Mouse (Mus musculus): ENCODE measurements around the gene March7. TPM values are rescaled to one million over a fixed set of nuclear protein-coding genes. Genes with fewer than 3 reads are reported as not detected.

The March7 gene
- total and polyA plus RNA-seq, 3 experiments: 32.3 to 36.4 TPM; not detected in 1

- Histone ChIP-seq H3K27me3 (ENCODE audit: control insufficient read depth in 1 of 2, insufficient read depth in 2 of 2, low read length in 2 of 2) (no peaks in the 10 kb centered on the region), H3K36me3 (ENCODE audit: control insufficient read depth in 1 of 2, insufficient read depth in 2 of 2, low read length in 2 of 2) (peaks cover 17 to 44% of the 10 kb centered on the region in 2 experiments)
These were observed 24.8 kb downstream of the March7 start for GRCm38 (mm10) chr2:60234506-60234905.

GRCm38 (mm10) chr2:60252782-60253181 is 43.1 kb downstream of the March7 start:
- no peaks in the 10 kb centered on the region for H3K9me3 ChIP-seq (replicated peaks; ENCODE audit: insufficient read depth, low read length)
- no peak for TF ChIP-seq SMC3 (IDR thresholded peaks at IDR 0.05; ENCODE audit: low read depth, low read length)
- TF ChIP-seq NELFE (IDR thresholded peaks at IDR 0.05; ENCODE audit: low read depth, low read length): no peak
- no peak for TF ChIP-seq CTCF (IDR thresholded peaks at IDR 0.05 in 2 of 3, conservative IDR thresholded peaks at IDR 0.05 in 1 of 3; ENCODE audit: control insufficient read depth in 1 of 3, insufficient read depth in 1 of 3, low read depth in 2 of 3, low read length in 3 of 3, poor library complexity in 1 of 3, severe bottlenecking in 1 of 3)
- no peak for TF ChIP-seq MYB (IDR thresholded peaks at IDR 0.05; ENCODE audit: low read depth, low read length)
- no peak for TF ChIP-seq E2F4 (IDR thresholded peaks at IDR 0.05; ENCODE audit: borderline replicate concordance, low read depth, low read length)
- no peak for TF ChIP-seq POLR2A (IDR thresholded peaks at IDR 0.05; ENCODE audit: control insufficient read depth in 1 of 2, insufficient read depth in 1 of 2, low read depth in 1 of 2, low read length in 2 of 2, poor library complexity in 1 of 2)
- TF ChIP-seq ELF1 (IDR thresholded peaks at IDR 0.05; ENCODE audit: low read depth, low read length): no peak
- TF ChIP-seq POLR2AphosphoS2 (IDR thresholded peaks at IDR 0.05; ENCODE audit: low read length): no peak
- TF ChIP-seq RCOR1 (IDR thresholded peaks at IDR 0.05; ENCODE audit: low read depth, low read length): no peak

More at GRCm38 (mm10) chr2:60234506-60234905, 24.8 kb downstream of the March7 start:
- TF ChIP-seq TCF12 (IDR thresholded peaks at IDR 0.05; ENCODE audit: low read depth, low read length) (no peak), MYC (IDR thresholded peaks at IDR 0.05; ENCODE audit: low read depth, low read length) (no peak), NELFE (IDR thresholded peaks at IDR 0.05; ENCODE audit: low read depth, low read length) (no peak)
- Histone ChIP-seq H3K27ac (ENCODE audit: control insufficient read depth, low read depth, low read length) (no peak overlapping the region), H3K4me3 (ENCODE audit: control insufficient read depth in 1 of 2, insufficient read depth in 1 of 2, low read depth in 2 of 2, low read length in 2 of 2) (no peak overlapping the region), H3K9ac (ENCODE audit: control insufficient read depth, low read depth, low read length, poor library complexity, severe bottlenecking) (no peak overlapping the region), H3K79me2 (ENCODE audit: control insufficient read depth, insufficient read depth, low read length, poor library complexity) (peaks cover 6% of the 10 kb centered on the region), H3K9me3 (replicated peaks; ENCODE audit: insufficient read depth, low read length) (no peaks in the 10 kb centered on the region), H3K4me1 (ENCODE audit: control insufficient read depth in 1 of 2, insufficient read depth in 2 of 2, low read length in 2 of 2) (peaks cover 5 to 8% of the 10 kb centered on the region in 2 experiments)
- no peak for DNase-seq (ENCODE audit: low read depth, low spot score)

GRCm38 (mm10) chr2:60253506-60253905 is 43.8 kb downstream of the March7 start:
- Histone ChIP-seq H3K4me1 (ENCODE audit: control insufficient read depth in 1 of 2, insufficient read depth in 2 of 2, low read length in 2 of 2) (no peaks in the 10 kb centered on the region), H3K9me3 (replicated peaks; ENCODE audit: insufficient read depth, low read length) (no peaks in the 10 kb centered on the region), H3K36me3 (ENCODE audit: control insufficient read depth in 1 of 2, insufficient read depth in 2 of 2, low read length in 2 of 2) (peaks cover 0 to 6% of the 10 kb centered on the region in 2 experiments; a peak in 2 of 4 replicates), H3K4me3 (ENCODE audit: control insufficient read depth in 1 of 2, insufficient read depth in 1 of 2, low read depth in 2 of 2, low read length in 2 of 2) (no peak overlapping the region), H3K9ac (ENCODE audit: control insufficient read depth, low read depth, low read length, poor library complexity, severe bottlenecking) (no peak overlapping the region), H3K79me2 (ENCODE audit: control insufficient read depth, insufficient read depth, low read length, poor library complexity) (no peaks in the 10 kb centered on the region), H3K27me3 (ENCODE audit: control insufficient read depth in 1 of 2, insufficient read depth in 2 of 2, low read length in 2 of 2) (no peaks in the 10 kb centered on the region), H3K27ac (ENCODE audit: control insufficient read depth, low read depth, low read length) (no peak overlapping the region)
- DNase-seq (ENCODE audit: low read depth, low spot score): no peak
- TF ChIP-seq CTCF (IDR thresholded peaks at IDR 0.05 in 2 of 3, conservative IDR thresholded peaks at IDR 0.05 in 1 of 3; ENCODE audit: control insufficient read depth in 1 of 3, insufficient read depth in 1 of 3, low read depth in 2 of 3, low read length in 3 of 3, poor library complexity in 1 of 3, severe bottlenecking in 1 of 3) (no peak), MAFK (IDR thresholded peaks at IDR 0.05; ENCODE audit: borderline replicate concordance, low read depth, low read length) (no peak), JUND (IDR thresholded peaks at IDR 0.05; ENCODE audit: low read depth, low read length) (no peak), ZNF384 (IDR thresholded peaks at IDR 0.05; ENCODE audit: low read depth, low read length) (no peak), MYB (IDR thresholded peaks at IDR 0.05; ENCODE audit: low read depth, low read length) (no peak), NELFE (IDR thresholded peaks at IDR 0.05; ENCODE audit: low read depth, low read length) (no peak), ELF1 (IDR thresholded peaks at IDR 0.05; ENCODE audit: low read depth, low read length) (no peak), ZC3H11A (IDR thresholded peaks at IDR 0.05; ENCODE audit: low read depth, low read length) (no peak), SIN3A (IDR thresholded peaks at IDR 0.05; ENCODE audit: low read length) (no peak), GATA1 (IDR thresholded peaks at IDR 0.05; ENCODE audit: low read depth, low read length) (no peak)

More at GRCm38 (mm10) chr2:60252782-60253181, 43.1 kb downstream of the March7 start:
- H3K4me1 ChIP-seq (ENCODE audit: control insufficient read depth in 1 of 2, insufficient read depth in 2 of 2, low read length in 2 of 2): no peaks in the 10 kb centered on the region
- no peak overlapping the region for H3K4me3 ChIP-seq (ENCODE audit: control insufficient read depth in 1 of 2, insufficient read depth in 1 of 2, low read depth in 2 of 2, low read length in 2 of 2)
- no peak overlapping the region for H3K27ac ChIP-seq (ENCODE audit: control insufficient read depth, low read depth, low read length)
- H3K36me3 ChIP-seq (ENCODE audit: control insufficient read depth in 1 of 2, insufficient read depth in 2 of 2, low read length in 2 of 2): peaks cover 0 to 9% of the 10 kb centered on the region in 2 experiments; a peak in 2 of 4 replicates
- H3K9ac ChIP-seq (ENCODE audit: control insufficient read depth, low read depth, low read length, poor library complexity, severe bottlenecking): no peak overlapping the region
- no peak for DNase-seq (ENCODE audit: low read depth, low spot score)
- H3K79me2 ChIP-seq (ENCODE audit: control insufficient read depth, insufficient read depth, low read length, poor library complexity): no peaks in the 10 kb centered on the region
- no peaks in the 10 kb centered on the region for H3K27me3 ChIP-seq (ENCODE audit: control insufficient read depth in 1 of 2, insufficient read depth in 2 of 2, low read length in 2 of 2)

Data from MEL (cell line).